Mouse (Mus musculus): Measurements from ENCODE around the gene Ripk3.

Ripk3 gene

DNA sequence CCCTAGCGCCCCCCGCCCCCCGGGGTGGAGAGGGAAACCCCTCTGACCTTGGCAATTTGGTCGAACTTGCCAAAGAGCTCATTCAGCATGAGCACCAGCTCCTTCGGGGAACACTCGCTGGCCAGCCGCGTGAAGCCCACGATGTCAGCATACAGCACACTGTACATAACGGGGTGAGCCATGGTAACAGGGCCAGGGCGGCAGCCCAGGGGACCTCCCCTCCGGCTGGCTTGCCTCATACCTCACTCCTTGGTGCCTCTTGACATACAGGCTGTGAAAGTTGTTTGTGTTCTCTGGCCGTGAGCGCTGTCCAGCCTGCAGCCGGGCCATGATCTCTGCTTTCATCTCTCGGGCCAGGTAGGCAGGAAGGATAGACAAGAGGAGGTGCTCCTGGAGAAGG is 9.0 kb downstream of the Ripk3 start:
- TF ChIP-seq GATA4 (IDR thresholded peaks at IDR 0.05; ENCODE audit: insufficient replicate concordance, low read length) = no peak

DNA sequence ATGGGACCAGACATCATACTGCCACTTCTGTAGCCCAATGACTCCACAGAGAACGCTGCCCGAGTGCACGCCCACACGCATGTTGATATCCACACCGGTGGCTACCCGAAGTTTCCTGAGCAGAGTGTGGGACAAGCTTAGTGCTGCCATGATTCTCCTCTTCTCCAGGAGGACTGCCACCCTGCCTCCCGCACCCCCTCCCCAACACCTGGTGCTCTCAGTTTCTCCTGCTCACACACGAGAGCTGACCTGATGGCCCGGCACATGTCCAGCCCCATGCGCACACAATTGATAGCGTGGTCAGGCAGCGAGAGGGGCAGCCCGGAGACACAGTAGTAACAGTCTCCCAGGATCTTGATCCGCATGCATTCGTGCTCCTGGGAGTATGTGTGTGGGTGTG is 10.0 kb downstream of the Ripk3 start:
- TF ChIP-seq GATA4 (IDR thresholded peaks at IDR 0.05; ENCODE audit: insufficient replicate concordance, low read length) = no peak

DNA sequence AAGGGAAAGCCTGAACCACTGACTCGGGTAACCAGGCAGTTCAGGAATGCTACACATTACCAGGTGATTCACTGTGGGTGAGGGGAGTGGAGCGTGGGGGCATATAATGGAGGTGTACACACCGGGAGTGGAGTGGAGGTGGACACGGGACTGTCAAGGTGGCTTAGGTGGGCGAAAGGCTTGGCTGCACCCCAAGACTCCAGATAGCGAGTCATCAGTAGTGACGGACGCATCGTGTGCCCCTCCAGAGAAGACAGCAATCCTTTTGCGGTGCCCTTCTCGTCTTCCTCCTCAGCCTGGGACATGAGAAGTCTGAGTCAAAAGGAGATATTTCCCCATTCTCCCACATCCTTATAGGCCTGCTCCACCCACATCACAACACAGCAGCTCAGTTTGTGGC is 10.9 kb downstream of the Ripk3 start:
- TF ChIP-seq GATA4 (IDR thresholded peaks at IDR 0.05; ENCODE audit: insufficient replicate concordance, low read length) = no peak

DNA sequence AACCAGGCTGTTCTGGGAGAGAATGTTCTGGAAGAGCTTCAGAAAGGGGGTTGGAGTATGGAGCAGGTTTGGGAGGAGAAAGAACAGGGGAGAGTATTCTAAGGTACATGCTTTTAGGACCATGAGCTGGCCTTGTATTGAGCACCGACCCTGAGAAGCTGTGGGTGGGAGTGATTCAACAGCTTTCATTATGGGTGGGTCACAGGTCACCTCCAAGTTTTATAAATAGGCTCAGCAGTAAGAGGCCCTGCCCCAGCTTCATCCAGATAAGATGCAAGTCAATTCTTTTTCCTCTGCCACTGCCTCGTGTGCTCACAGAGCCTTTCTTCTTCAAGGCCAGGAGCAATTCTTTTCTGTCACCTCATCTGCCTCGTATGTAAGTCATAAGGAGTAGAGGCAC is 11.5 kb downstream of the Ripk3 start:
- TF ChIP-seq GATA4 (IDR thresholded peaks at IDR 0.05; ENCODE audit: insufficient replicate concordance, low read length) = no peak

DNA sequence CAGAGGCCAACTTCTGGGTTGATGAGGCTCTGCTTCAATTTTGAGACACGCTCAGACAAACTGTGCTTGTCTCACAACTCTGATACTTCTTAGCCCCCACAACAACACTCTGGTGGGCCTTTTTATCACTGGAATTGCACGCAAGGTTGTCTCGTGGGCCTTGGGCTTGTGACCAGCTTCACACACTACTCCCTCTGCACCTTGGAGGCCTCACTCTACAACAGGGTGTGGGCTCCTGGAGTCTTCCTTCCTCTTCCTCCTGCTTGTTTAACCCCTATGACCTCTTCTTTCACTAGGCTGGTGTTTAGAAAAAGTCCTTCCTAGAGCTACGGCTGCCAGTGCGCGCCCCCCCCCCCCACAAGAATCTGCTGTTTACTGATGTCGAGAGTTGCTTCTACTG is 12.0 kb downstream of the Ripk3 start:
- TF ChIP-seq GATA4 (IDR thresholded peaks at IDR 0.05; ENCODE audit: insufficient replicate concordance, low read length) = no peak

DNA sequence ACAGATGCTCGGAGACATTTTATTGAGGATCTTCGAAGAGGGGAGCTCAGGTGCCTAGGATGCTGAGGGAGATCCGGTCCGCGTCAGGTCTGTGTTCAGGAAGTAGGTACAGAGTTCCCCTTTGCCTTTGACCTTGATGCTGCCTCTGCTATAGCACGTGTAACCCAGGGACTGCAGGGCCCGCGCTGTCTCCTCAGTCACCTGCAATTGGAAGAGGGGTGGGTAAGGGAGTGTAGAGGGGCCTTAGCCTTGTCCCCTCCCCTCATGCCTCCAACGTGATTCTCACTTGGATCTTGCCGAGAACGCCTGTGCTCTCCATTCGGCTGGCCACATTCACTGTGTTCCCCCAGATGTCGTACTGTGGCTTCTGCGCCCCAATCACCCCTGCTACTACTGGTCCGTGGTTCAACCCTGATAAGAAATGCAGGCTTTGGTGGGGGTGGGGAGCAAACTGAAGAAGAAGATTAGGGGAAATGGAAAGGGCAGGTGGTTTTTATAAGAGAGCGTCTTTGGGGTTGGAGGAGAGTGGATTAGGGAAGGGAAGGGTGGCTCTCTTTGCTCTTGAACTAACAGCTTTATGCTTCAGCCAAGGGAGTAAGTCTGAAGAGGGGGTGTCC is 19.5 kb downstream of the Ripk3 start:
- TF ChIP-seq GATA4 (IDR thresholded peaks at IDR 0.05; ENCODE audit: insufficient replicate concordance, low read length) = no peak

DNA sequence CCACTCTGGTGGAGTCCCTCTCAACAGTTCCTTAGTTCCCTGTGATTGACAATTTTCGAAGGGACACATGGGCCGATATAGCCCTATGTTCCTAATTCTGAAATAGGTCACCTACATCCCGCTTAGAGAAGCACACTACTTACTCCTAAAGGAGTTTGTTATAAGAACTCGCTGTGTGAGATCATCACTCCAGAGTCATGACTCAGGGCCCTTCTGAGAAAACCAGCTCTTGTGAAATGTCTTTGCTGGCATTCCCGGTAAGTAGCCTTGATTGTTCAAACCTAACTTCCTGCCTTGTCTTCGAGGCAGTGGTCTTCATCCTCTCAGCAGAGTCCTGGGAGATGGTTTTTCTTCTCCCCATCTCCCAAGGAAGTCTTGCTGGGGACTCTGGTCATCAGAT is 20.1 kb downstream of the Ripk3 start:
- TF ChIP-seq GATA4 (IDR thresholded peaks at IDR 0.05; ENCODE audit: insufficient replicate concordance, low read length) = no peak

DNA sequence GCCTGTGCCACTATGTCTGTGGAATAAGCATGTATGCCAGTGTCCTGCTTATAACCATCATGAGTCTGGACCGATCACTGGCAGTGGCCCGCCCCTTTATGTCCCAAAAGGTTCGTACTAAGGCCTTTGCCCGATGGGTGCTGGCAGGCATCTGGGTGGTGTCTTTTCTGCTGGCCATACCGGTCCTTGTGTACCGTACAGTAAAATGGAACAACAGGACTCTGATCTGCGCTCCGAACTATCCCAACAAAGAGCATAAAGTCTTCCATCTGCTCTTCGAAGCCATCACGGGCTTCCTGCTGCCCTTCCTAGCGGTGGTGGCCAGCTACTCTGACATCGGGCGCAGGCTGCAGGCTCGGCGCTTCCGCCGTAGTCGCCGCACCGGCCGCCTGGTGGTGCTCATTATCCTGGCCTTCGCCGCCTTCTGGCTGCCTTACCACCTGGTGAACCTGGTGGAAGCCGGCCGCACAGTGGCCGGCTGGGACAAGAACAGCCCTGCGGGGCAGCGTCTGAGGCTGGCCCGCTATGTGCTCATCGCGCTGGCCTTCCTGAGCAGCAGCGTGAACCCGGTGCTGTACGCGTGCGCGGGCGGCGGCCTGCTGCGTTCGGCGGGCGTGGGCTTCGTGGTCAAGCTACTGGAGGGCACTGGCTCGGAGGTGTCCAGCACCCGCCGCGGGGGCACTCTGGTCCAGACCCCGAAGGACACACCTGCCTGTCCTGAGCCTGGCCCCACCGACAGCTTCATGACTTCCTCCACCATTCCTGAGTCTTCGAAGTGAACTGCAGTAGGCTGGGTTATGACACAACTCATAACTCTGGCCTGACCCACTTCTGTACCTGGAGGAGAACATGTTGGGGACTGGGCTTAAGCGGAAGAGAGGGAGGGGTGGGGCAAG is 20.9 kb downstream of the Ripk3 start:
- no peak for TF ChIP-seq GATA4 (IDR thresholded peaks at IDR 0.05; ENCODE audit: insufficient replicate concordance, low read length)

DNA sequence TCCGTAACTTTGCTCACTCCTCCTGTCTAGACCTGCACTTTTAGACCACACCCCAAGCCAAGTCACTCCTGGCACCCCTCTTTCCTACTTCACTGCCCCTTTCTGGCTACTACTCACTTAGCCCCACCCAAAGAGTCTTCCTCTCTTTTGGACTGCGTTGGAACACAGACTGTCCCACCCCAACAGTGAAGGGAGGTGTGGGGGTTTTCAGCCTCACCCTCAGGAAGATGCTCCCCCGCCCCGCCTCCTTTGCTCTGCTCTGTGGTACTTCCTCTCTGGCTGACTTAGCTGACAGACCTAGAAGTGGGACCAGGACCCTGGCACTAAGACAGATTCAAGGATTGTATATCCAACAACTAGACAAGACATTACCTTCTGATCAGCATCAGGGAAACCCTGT is 23.0 kb downstream of the Ripk3 start, which contains the start of gene Ltb4r1:
TSS of gene Ltb4r1 (plus strand) at position 267 of the 400 bp plus-strand sequence.
- TF ChIP-seq GATA4 (IDR thresholded peaks at IDR 0.05; ENCODE audit: insufficient replicate concordance, low read length) = no peak

DNA sequence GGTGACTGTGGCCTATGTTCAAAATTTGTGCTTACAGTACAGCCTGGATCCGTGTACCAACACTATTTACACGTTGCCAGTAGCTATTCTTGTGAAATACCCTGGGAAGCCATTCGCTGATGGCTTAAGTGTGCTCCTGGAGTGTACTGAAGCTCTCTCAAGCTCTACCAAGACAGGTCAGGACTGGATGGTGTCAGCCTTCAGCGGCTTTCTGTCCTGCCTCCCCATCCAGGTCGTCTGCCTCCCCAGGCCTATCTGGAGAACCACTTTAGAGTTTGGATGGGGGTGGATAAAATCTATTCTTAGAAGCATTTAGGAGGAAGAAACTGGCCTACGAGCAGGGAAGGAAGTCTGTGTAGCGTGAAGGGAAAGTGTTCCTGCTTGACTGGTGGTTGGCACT is 25.5 kb downstream of the Ripk3 start:
- TF ChIP-seq GATA4 (IDR thresholded peaks at IDR 0.05; ENCODE audit: insufficient replicate concordance, low read length) = no peak

DNA sequence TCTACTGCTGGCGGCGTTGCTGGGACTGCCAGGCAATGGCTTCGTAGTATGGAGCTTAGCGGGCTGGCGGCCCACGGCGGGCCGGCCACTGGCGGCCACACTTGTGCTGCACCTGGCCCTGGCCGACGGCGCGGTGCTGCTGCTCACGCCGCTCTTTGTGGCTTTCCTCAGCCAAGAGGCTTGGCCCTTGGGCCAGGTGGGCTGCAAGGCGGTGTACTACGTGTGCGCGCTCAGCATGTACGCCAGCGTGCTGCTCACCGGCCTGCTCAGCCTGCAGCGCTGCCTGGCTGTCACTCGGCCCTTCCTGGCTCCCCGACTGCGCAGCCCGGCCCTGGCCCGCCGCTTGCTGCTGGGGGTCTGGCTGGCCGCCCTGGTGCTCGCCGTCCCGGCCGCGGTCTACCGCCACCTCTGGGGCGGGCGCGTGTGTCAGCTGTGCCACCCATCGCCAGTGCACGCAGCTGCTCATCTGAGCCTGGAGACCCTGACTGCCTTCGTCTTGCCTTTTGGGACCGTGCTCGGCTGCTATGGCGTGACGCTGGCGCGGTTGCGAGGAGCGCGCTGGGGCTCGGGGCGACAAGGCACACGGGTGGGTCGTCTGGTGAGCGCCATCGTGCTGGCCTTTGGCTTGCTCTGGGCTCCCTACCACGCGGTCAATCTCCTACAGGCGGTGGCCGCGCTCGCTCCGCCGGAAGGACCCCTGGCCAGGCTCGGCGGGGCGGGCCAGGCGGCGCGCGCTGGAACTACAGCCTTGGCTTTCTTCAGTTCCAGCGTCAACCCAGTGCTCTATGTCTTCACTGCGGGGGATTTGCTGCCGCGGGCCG is 26.5 kb downstream of the Ripk3 start:
- no peak for TF ChIP-seq GATA4 (IDR thresholded peaks at IDR 0.05; ENCODE audit: insufficient replicate concordance, low read length)

DNA sequence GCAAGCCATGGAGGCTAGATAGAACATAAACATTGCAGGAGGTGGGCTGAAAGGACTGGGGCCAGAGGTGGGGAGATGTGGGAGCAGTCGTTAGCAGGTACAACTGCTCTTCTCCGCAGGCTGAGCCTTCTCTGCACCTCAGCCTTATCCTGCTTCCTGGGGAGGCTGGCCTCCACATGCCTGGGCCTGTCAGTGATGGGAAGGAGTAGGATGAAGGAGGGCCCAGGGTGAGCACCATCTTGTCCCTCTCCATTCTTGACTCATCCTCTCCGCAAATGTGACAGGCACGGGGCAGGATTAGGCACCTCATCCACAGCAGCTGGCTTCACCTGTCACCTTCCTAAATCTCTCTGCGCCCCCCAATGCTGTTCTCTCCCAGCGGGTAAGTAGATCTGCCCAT is 27.5 kb downstream of the Ripk3 start, which contains the start of gene Ltb4r2:
TSS of gene Ltb4r2 (plus strand) at position 266 of the 400 bp plus-strand sequence.
- no peak for TF ChIP-seq GATA4 (IDR thresholded peaks at IDR 0.05; ENCODE audit: insufficient replicate concordance, low read length)

DNA sequence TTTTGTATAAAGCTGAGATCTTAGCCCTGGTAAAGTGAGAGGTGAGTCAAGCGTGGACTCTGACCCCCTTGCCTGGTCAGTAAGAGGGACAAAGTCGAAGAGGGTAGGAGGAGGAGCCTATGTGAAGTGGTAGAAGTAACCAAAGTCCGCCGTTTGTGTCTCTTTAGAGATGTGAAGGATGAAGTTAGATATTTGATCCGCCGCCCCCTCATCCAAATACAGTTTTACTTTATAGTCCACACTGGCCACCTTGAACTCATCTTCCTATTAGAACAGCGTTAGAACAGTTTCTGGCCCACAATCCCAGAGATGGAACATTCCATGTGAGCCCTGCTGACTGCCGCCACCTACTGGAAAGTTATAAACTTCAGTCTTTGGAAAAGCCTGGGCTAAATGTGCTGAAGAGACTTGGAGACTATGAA is 30.3 kb downstream of the Ripk3 start, which contains the start of gene Cideb:
TSS of gene Cideb (minus strand) at position 96 of the 422 bp plus-strand sequence.
- no peak for TF ChIP-seq GATA4 (IDR thresholded peaks at IDR 0.05; ENCODE audit: insufficient replicate concordance, low read length)

DNA sequence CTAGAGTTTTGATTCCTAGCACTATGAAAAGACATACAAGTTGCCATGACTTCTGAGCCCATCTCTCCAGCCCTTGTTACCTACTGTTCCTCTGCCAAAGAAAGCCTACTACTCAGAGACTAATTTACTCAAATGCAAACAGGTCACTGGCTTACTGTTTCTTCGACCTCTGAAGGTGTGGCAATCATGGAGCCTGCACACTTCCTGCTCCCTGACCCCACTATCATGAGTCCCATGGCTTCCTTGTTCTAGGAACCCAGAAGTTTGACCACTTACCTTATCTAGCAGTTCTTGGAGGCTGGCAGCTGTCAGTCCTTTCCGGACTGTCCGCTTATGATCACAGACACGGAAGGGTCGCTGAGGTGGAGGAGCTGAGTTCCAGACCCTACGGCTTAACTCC is 31.1 kb downstream of the Ripk3 start:
- no peak for TF ChIP-seq GATA4 (IDR thresholded peaks at IDR 0.05; ENCODE audit: insufficient replicate concordance, low read length)

DNA sequence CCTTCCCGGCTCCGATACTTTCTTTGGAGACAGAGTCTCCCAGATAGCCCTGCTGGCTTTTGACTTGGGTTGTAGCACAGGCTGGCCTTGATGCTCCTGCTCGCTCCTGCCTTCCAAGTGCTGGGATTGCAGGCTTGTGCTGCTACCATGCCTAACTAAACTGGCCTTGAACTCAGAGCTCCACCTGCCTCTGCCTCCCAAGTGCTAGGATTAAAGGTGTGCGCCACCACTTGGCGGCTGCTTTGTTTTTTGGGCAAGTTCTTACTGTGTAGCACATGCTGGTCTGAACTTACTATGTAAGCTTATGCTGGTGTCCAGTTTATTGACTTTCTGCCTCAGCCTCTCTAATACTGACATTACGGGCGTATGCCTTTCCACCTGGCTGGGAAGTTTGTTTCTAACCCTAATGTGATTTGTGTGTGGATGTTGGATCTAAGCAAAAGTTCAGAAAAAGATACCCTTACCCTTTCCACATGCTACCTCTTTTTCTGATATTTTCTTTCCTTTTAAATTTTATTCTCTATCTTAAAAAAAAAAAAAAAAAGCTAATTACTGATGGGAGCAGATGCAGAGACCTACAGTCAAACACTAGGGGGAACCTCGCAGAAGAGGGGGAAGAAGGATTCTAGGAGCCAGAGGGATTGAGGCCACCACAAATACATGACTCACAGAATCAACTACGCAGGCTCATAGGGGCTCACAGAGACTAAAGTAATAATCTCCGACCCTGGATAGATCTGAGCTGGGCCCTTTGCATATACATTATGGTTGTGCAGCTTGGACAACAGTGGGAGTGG is 41.4 kb downstream of the Ripk3 start:
- TF ChIP-seq GATA4 (IDR thresholded peaks at IDR 0.05; ENCODE audit: insufficient replicate concordance, low read length) = no peak

All from liver, adult (tissue).